Mouse (Mus musculus): Measurements from ENCODE around the gene Obsl1. TPM values are rescaled to one million over a fixed set of nuclear protein-coding genes. Genes with fewer than 3 reads are reported as not detected.

Obsl1 gene
- total and polyA plus RNA-seq, 2 experiments = 0.65 to 1.3 TPM

- no peak for DNase-seq (ENCODE audit: extremely low read depth, low read depth, low spot score)
- Histone ChIP-seq H3K79me2 (ENCODE audit: control insufficient read depth, insufficient read depth, low read length) (no peaks in the 10 kb centered on the region), H3K9ac (ENCODE audit: low read depth, low read length) (no peak overlapping the region), H3K27ac (replicated peaks; ENCODE audit: insufficient read depth, low read depth, low read length) (no peak overlapping the region), H3K36me3 (ENCODE audit: control insufficient read depth, insufficient read depth, low read length) (no peaks in the 10 kb centered on the region; the same call in 1 of the 2 replicates), H3K27me3 (ENCODE audit: control insufficient read depth, insufficient read depth, low read length) (peaks cover 12% of the 10 kb centered on the region), H3K4me3 (ENCODE audit: insufficient read depth, low read depth, low read length) (no peak overlapping the region), H3K4me1 (ENCODE audit: control insufficient read depth, insufficient read depth, low read length) (peaks cover 3% of the 10 kb centered on the region; the same call in 1 of the 2 replicates)
- WGBS = 70% methylated on average over 3 of the region's 3 CpGs
- TF ChIP-seq POLR2A (IDR thresholded peaks at IDR 0.05; ENCODE audit: extremely low read depth, insufficient read depth, low read length) (no peak), CTCF (IDR thresholded peaks at IDR 0.05; ENCODE audit: low read depth, low read length) (no peak)
These were observed 62.0 kb downstream of the Obsl1 start for GRCm38 (mm10) chr1:75444208-75444607.

GRCm38 (mm10) chr1:75443247-75444024 lies 62.8 kb downstream of the Obsl1 start:
- no peak overlapping the region for H3K4me3 ChIP-seq (ENCODE audit: insufficient read depth, low read depth, low read length)
- peaks cover 3% of the 10 kb centered on the region; the same call in 1 of the 2 replicates for H3K4me1 ChIP-seq (ENCODE audit: control insufficient read depth, insufficient read depth, low read length)
- H3K27ac ChIP-seq (replicated peaks; ENCODE audit: insufficient read depth, low read depth, low read length) = no peak overlapping the region
- H3K9ac ChIP-seq (ENCODE audit: low read depth, low read length) = no peak overlapping the region
- no peaks in the 10 kb centered on the region for H3K79me2 ChIP-seq (ENCODE audit: control insufficient read depth, insufficient read depth, low read length)
- TF ChIP-seq POLR2A (IDR thresholded peaks at IDR 0.05; ENCODE audit: extremely low read depth, insufficient read depth, low read length) (no peak), CTCF (IDR thresholded peaks at IDR 0.05; ENCODE audit: low read depth, low read length) (no peak)
- no peak for DNase-seq (ENCODE audit: extremely low read depth, low read depth, low spot score)
- no peaks in the 10 kb centered on the region; the same call in 1 of the 2 replicates for H3K36me3 ChIP-seq (ENCODE audit: control insufficient read depth, insufficient read depth, low read length)
- peaks cover 7% of the 10 kb centered on the region for H3K27me3 ChIP-seq (ENCODE audit: control insufficient read depth, insufficient read depth, low read length)
- 76% methylated on average over 13 of the region's 13 CpGs for WGBS

- no peak overlapping the region for H3K9ac ChIP-seq (ENCODE audit: low read depth, low read length)
- no peak overlapping the region for H3K4me3 ChIP-seq (ENCODE audit: insufficient read depth, low read depth, low read length)
- DNase-seq (ENCODE audit: extremely low read depth, low read depth, low spot score) = no peak
- H3K36me3 ChIP-seq (ENCODE audit: control insufficient read depth, insufficient read depth, low read length) = no peaks in the 10 kb centered on the region; the same call in 1 of the 2 replicates
- no peaks in the 10 kb centered on the region for H3K79me2 ChIP-seq (ENCODE audit: control insufficient read depth, insufficient read depth, low read length)
- H3K4me1 ChIP-seq (ENCODE audit: control insufficient read depth, insufficient read depth, low read length) = peaks cover 3% of the 10 kb centered on the region; the same call in 1 of the 2 replicates
- peaks cover 7% of the 10 kb centered on the region for H3K27me3 ChIP-seq (ENCODE audit: control insufficient read depth, insufficient read depth, low read length)
- WGBS = 82% methylated on average over 8 of the region's 8 CpGs
- no peak overlapping the region for H3K27ac ChIP-seq (replicated peaks; ENCODE audit: insufficient read depth, low read depth, low read length)
- no peak for TF ChIP-seq POLR2A (IDR thresholded peaks at IDR 0.05; ENCODE audit: extremely low read depth, insufficient read depth, low read length)
- TF ChIP-seq CTCF (IDR thresholded peaks at IDR 0.05; ENCODE audit: low read depth, low read length) = no peak
These were observed 63.4 kb downstream of the Obsl1 start for GRCm38 (mm10) chr1:75442811-75443210.

GRCm38 (mm10) chr1:75442171-75442570 lies 64.1 kb downstream of the Obsl1 start:
- H3K27me3 ChIP-seq (ENCODE audit: control insufficient read depth, insufficient read depth, low read length) = peaks cover 7% of the 10 kb centered on the region
- H3K4me1 ChIP-seq (ENCODE audit: control insufficient read depth, insufficient read depth, low read length) = no peaks in the 10 kb centered on the region
- H3K79me2 ChIP-seq (ENCODE audit: control insufficient read depth, insufficient read depth, low read length) = no peaks in the 10 kb centered on the region
- TF ChIP-seq POLR2A (IDR thresholded peaks at IDR 0.05; ENCODE audit: extremely low read depth, insufficient read depth, low read length) = no peak
- TF ChIP-seq CTCF (IDR thresholded peaks at IDR 0.05; ENCODE audit: low read depth, low read length) = no peak
- no peak overlapping the region for H3K9ac ChIP-seq (ENCODE audit: low read depth, low read length)
- DNase-seq (ENCODE audit: extremely low read depth, low read depth, low spot score) = no peak
- H3K27ac ChIP-seq (replicated peaks; ENCODE audit: insufficient read depth, low read depth, low read length) = no peak overlapping the region
- H3K36me3 ChIP-seq (ENCODE audit: control insufficient read depth, insufficient read depth, low read length) = no peaks in the 10 kb centered on the region; the same call in 1 of the 2 replicates
- 90% methylated on average over 9 of the region's 9 CpGs for WGBS
- no peak overlapping the region for H3K4me3 ChIP-seq (ENCODE audit: insufficient read depth, low read depth, low read length)

- WGBS = 96% methylated on average over 15 of the region's 15 CpGs
- no peak for TF ChIP-seq CTCF (IDR thresholded peaks at IDR 0.05; ENCODE audit: low read depth, low read length)
- no peak for TF ChIP-seq POLR2A (IDR thresholded peaks at IDR 0.05; ENCODE audit: extremely low read depth, insufficient read depth, low read length)
- peaks cover 4% of the 10 kb centered on the region for H3K4me1 ChIP-seq (ENCODE audit: control insufficient read depth, insufficient read depth, low read length)
These were observed 64.7 kb downstream of the Obsl1 start for GRCm38 (mm10) chr1:75441471-75441996.

More at GRCm38 (mm10) chr1:75441471-75441996, 64.7 kb downstream of the Obsl1 start:
- no peak for DNase-seq (ENCODE audit: extremely low read depth, low read depth, low spot score)
- no peak overlapping the region for H3K27ac ChIP-seq (replicated peaks; ENCODE audit: insufficient read depth, low read depth, low read length)
- no peak overlapping the region for H3K4me3 ChIP-seq (ENCODE audit: insufficient read depth, low read depth, low read length)
- no peaks in the 10 kb centered on the region for H3K79me2 ChIP-seq (ENCODE audit: control insufficient read depth, insufficient read depth, low read length)
- no peak overlapping the region for H3K9ac ChIP-seq (ENCODE audit: low read depth, low read length)
- peaks cover 4% of the 10 kb centered on the region for H3K27me3 ChIP-seq (ENCODE audit: control insufficient read depth, insufficient read depth, low read length)
- H3K36me3 ChIP-seq (ENCODE audit: control insufficient read depth, insufficient read depth, low read length) = no peaks in the 10 kb centered on the region; the same call in 1 of the 2 replicates

Data from liver, adult 2 months (tissue).